Mouse (Mus musculus) bone marrow macrophage, adult 2 months (primary cell): Measurements from ENCODE around the gene Tchh. TPM values are rescaled to one million over a fixed set of nuclear protein-coding genes. Genes with fewer than 3 reads are reported as not detected.

Source experiments
- H3K27ac ChIP-seq: 2 replicates; pipeline ENCODE4 v1.5.1; 2012; ENCODE audit warnings: low read depth, low read length; ENCODE audit not compliant: insufficient read depth
- H3K4me1 ChIP-seq: 2 replicates; pipeline ENCODE4 v1.6.1; 2012; ENCODE audit warnings: low read length; ENCODE audit not compliant: control insufficient read depth, insufficient read depth
- H3K4me3 ChIP-seq: 2 replicates; pipeline ENCODE4 v1.5.1; 2012; ENCODE audit warnings: mild to moderate bottlenecking, low read length, moderate library complexity; ENCODE audit not compliant: insufficient read depth
- CTCF ChIP-seq: IDR thresholded peaks from 2 replicates; pipeline ENCODE4 v1.5.1; 2012; ENCODE audit warnings: low read depth, mild to moderate bottlenecking, low read length, moderate library complexity
- POLR2A ChIP-seq: IDR thresholded peaks from 2 replicates; pipeline ENCODE4 v1.6.1; 2012; ENCODE audit warnings: mild to moderate bottlenecking, low read depth, low read length, borderline replicate concordance
- polyA plus RNA-seq: library from polyadenylated mRNA; stranded (reverse); fragments of >200 nt; gene quantifications from 2 replicates; pipeline ENCODE4 v1.2.4, GENCODE M21; 2012; ENCODE audit not compliant: missing spikeins, insufficient read depth, insufficient read length

The Tchh gene
- polyA plus RNA-seq, 1 experiment, result 0.16 TPM

DNA sequence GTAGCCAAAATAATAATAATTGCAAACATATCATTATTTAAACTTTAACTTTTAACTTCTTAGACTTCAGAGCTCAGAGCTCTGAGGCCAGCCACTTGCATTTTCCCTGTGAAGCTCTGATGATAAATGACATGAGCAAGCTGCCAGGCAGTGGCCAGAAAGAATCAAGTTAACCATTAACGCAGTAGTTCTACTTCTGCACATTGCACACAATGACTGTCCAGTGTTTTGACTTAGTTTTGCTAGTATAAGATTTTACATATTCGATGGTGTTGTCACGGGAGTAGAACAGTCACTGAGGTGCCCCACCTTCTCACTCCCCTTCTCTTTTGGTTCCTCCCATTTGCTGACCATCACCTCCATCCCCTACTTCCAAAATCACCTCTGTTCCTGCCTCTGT lies 55.0 kb downstream of the Tchh start:
- TF ChIP-seq POLR2A (no peak), CTCF (no peak)
- H3K27ac ChIP-seq, result no peak overlapping the region
- no peak overlapping the region for H3K4me3 ChIP-seq
- H3K4me1 ChIP-seq, result no peaks in the 10 kb centered on the region

Other genes with a start within 250 kb of the Tchh start
- 0.15 TPM in 1 of 2 replicates, not detected in the other for gene Flg2, start 245.1 kb upstream of the Tchh start, polyA plus RNA-seq
- not detected in 2 replicates for gene Flg, start 168.8 kb upstream of the Tchh start, polyA plus RNA-seq
- gene Hrnr, start 122.6 kb upstream of the Tchh start, polyA plus RNA-seq, result not detected in 2 replicates
- gene Rptn, start 48.6 kb upstream of the Tchh start, polyA plus RNA-seq, result not detected in 2 replicates
- not detected in 2 replicates for gene Tchhl1, start 26.4 kb downstream of the Tchh start, polyA plus RNA-seq
- gene S100a11, start 78.2 kb downstream of the Tchh start, polyA plus RNA-seq, result 357 and 359 TPM in 2 replicates
- 412 and 439 TPM in 2 replicates for gene S100a10, start 112.8 kb downstream of the Tchh start, polyA plus RNA-seq
- not detected in 2 replicates for gene Tdpoz2, start 210.4 kb downstream of the Tchh start, polyA plus RNA-seq
- not detected in 2 replicates for gene Tdpoz1, start 234.0 kb downstream of the Tchh start, polyA plus RNA-seq